Mouse (Mus musculus): Measurements from ENCODE around the gene Reep6. TPM values are rescaled to one million over a fixed set of nuclear protein-coding genes. Genes with fewer than 3 reads are reported as not detected.

Reep6 gene
- total RNA-seq, 1 experiment: 13.3 TPM

GRCm38 (mm10) chr10:80324120-80325037 is 5.4 kb upstream of the Reep6 start:
- H3K4me1 ChIP-seq (ENCODE audit: control insufficient read depth in 2 of 2, insufficient read depth in 2 of 2, low read length in 2 of 2, poor library complexity in 1 of 2): peaks cover 0 to 29% of the 10 kb centered on the region in 2 experiments; a peak in 2 of 4 replicates
- H3K36me3 ChIP-seq (ENCODE audit: control insufficient read depth, insufficient read depth, low read length, poor library complexity, severe bottlenecking): no peaks in the 10 kb centered on the region
- TF ChIP-seq HCFC1 (IDR thresholded peaks at IDR 0.05; ENCODE audit: borderline replicate concordance, insufficient read depth, low read length): no peak
- no peak for TF ChIP-seq ZNF384 (IDR thresholded peaks at IDR 0.05; ENCODE audit: low read depth, low read length)
- no peak for TF ChIP-seq MAFK (IDR thresholded peaks at IDR 0.05; ENCODE audit: insufficient read depth, low read depth, low read length)
- no peak for TF ChIP-seq CHD2 (IDR thresholded peaks at IDR 0.05; ENCODE audit: low read depth, low read length)
- no peak for TF ChIP-seq ZC3H11A (IDR thresholded peaks at IDR 0.05; ENCODE audit: borderline replicate concordance, low read depth, low read length)
- in situ Hi-C loops (cut with MboI; ENCODE audit: low sequenced_read_pairs in 2 of 2, unreplicated experiment in 2 of 2): no loop called here
- no peaks in the 10 kb centered on the region for H3K9me3 ChIP-seq (ENCODE audit: control insufficient read depth, insufficient read depth, low read depth, low read length)
- no peak overlapping the region for H3K27ac ChIP-seq (ENCODE audit: insufficient read depth, low read depth, low read length, poor library complexity, severe bottlenecking)
- no peak for DNase-seq (ENCODE audit: low read depth, low spot score)
- H3K9ac ChIP-seq (ENCODE audit: insufficient read depth, low read depth, low read length, poor library complexity, severe bottlenecking): no peak overlapping the region
- H3K4me3 ChIP-seq (ENCODE audit: insufficient read depth in 1 of 2, low read depth in 1 of 2, low read length in 2 of 2, poor library complexity in 1 of 2, severe bottlenecking in 1 of 2): no peak overlapping the region; a peak in 1 of 4 replicates

- Histone ChIP-seq H3K27ac (ENCODE audit: insufficient read depth, low read depth, low read length, poor library complexity, severe bottlenecking) (no peak overlapping the region), H3K4me1 (ENCODE audit: control insufficient read depth in 2 of 2, insufficient read depth in 2 of 2, low read length in 2 of 2, poor library complexity in 1 of 2) (peaks cover 0 to 29% of the 10 kb centered on the region in 2 experiments; a peak in 2 of 4 replicates), H3K9me3 (ENCODE audit: control insufficient read depth, insufficient read depth, low read depth, low read length) (no peaks in the 10 kb centered on the region), H3K4me3 (ENCODE audit: insufficient read depth in 1 of 2, low read depth in 1 of 2, low read length in 2 of 2, poor library complexity in 1 of 2, severe bottlenecking in 1 of 2) (no peak overlapping the region), H3K9ac (ENCODE audit: insufficient read depth, low read depth, low read length, poor library complexity, severe bottlenecking) (no peak overlapping the region), H3K36me3 (ENCODE audit: control insufficient read depth, insufficient read depth, low read length, poor library complexity, severe bottlenecking) (no peaks in the 10 kb centered on the region)
- TF ChIP-seq HCFC1 (IDR thresholded peaks at IDR 0.05; ENCODE audit: borderline replicate concordance, insufficient read depth, low read length) (no peak), ZC3H11A (IDR thresholded peaks at IDR 0.05; ENCODE audit: borderline replicate concordance, low read depth, low read length) (no peak), MAFK (IDR thresholded peaks at IDR 0.05; ENCODE audit: insufficient read depth, low read depth, low read length) (no peak), ZNF384 (IDR thresholded peaks at IDR 0.05; ENCODE audit: low read depth, low read length) (no peak), CHD2 (IDR thresholded peaks at IDR 0.05; ENCODE audit: low read depth, low read length) (no peak)
- in situ Hi-C loops (cut with MboI; ENCODE audit: low sequenced_read_pairs in 2 of 2, unreplicated experiment in 2 of 2): no loop called here
- DNase-seq (ENCODE audit: low read depth, low spot score): no peak
These were observed 4.7 kb upstream of the Reep6 start for GRCm38 (mm10) chr10:80325045-80325444.

DNA sequence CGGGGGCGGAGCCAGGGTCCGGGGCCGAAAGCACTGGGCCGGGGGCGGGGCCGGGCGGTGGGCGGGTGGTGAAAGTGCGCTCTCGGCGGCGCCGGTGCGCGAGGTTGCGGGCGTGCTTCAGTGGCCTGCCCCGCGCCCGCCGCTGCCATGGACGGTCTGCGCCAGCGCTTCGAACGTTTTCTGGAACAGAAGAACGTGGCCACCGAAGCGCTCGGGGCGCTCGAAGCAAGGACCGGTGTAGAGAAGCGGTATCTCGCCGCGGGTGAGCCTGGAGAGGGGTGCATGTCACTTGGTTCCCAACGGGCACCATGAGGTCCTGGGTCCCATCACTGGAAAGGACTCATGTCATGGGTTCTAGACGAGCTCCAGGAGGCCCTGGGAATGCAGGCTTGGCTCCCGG is 331 bp downstream of the Reep6 start:
- Histone ChIP-seq H3K9me3 (ENCODE audit: control insufficient read depth, insufficient read depth, low read depth, low read length) (no peaks in the 10 kb centered on the region), H3K4me3 (ENCODE audit: insufficient read depth in 1 of 2, low read depth in 1 of 2, low read length in 2 of 2, poor library complexity in 1 of 2, severe bottlenecking in 1 of 2) (peak overlapping the region; percentile 76 to 93), H3K36me3 (ENCODE audit: control insufficient read depth, insufficient read depth, low read length, poor library complexity, severe bottlenecking) (no peaks in the 10 kb centered on the region; the same call in 1 of the 2 replicates), H3K4me1 (ENCODE audit: control insufficient read depth in 2 of 2, insufficient read depth in 2 of 2, low read length in 2 of 2, poor library complexity in 1 of 2) (peaks cover 0 to 21% of the 10 kb centered on the region in 2 experiments; a peak in 2 of 4 replicates), H3K27ac (ENCODE audit: insufficient read depth, low read depth, low read length, poor library complexity, severe bottlenecking) (no peak overlapping the region), H3K9ac (ENCODE audit: insufficient read depth, low read depth, low read length, poor library complexity, severe bottlenecking) (peak overlapping the region; percentile 82)
- in situ Hi-C loops (cut with MboI; ENCODE audit: low sequenced_read_pairs in 2 of 2, unreplicated experiment in 2 of 2): no loop called here
- DNase-seq (ENCODE audit: low read depth, low spot score): no peak
- TF ChIP-seq ZNF384 (IDR thresholded peaks at IDR 0.05; ENCODE audit: low read depth, low read length) (no peak), ZC3H11A (IDR thresholded peaks at IDR 0.05; ENCODE audit: borderline replicate concordance, low read depth, low read length) (no peak), CHD2 (IDR thresholded peaks at IDR 0.05; ENCODE audit: low read depth, low read length) (no peak), HCFC1 (IDR thresholded peaks at IDR 0.05; ENCODE audit: borderline replicate concordance, insufficient read depth, low read length) (no peak), MAFK (IDR thresholded peaks at IDR 0.05; ENCODE audit: insufficient read depth, low read depth, low read length) (no peak)

DNA sequence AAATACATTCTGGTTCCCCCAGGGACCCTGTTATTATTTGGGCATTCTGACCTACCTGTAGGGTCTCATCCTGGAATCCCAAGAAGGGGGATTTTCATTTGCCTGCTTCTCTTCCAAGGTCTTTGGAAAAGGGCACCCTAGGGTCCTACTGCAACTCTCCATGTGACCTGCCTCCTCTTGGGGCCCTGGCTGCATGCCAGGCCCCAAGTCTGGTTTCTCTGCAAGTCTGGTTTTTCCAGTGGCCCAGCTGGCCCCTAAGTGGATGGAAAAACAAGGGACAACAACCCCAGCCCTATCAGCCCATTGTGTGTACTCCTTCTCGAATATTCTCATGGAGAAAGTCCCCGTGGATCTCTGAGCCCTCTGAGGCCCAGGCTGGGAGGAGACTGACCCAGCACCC is 1.1 kb downstream of the Reep6 start:
- Histone ChIP-seq H3K27ac (ENCODE audit: insufficient read depth, low read depth, low read length, poor library complexity, severe bottlenecking) (no peak overlapping the region), H3K4me3 (ENCODE audit: insufficient read depth in 1 of 2, low read depth in 1 of 2, low read length in 2 of 2, poor library complexity in 1 of 2, severe bottlenecking in 1 of 2) (peak overlapping the region in 1 of 2 experiments; percentile 93; a peak in 1 of 4 replicates), H3K9me3 (ENCODE audit: control insufficient read depth, insufficient read depth, low read depth, low read length) (no peaks in the 10 kb centered on the region), H3K4me1 (ENCODE audit: control insufficient read depth in 2 of 2, insufficient read depth in 2 of 2, low read length in 2 of 2, poor library complexity in 1 of 2) (peaks cover 0 to 25% of the 10 kb centered on the region in 2 experiments; a peak in 3 of 4 replicates), H3K36me3 (ENCODE audit: control insufficient read depth, insufficient read depth, low read length, poor library complexity, severe bottlenecking) (peaks cover 4% of the 10 kb centered on the region; the same call in 1 of the 2 replicates), H3K9ac (ENCODE audit: insufficient read depth, low read depth, low read length, poor library complexity, severe bottlenecking) (no peak overlapping the region)
- in situ Hi-C loops (cut with MboI; ENCODE audit: low sequenced_read_pairs in 2 of 2, unreplicated experiment in 2 of 2): no loop called here
- DNase-seq (ENCODE audit: low read depth, low spot score): no peak
- TF ChIP-seq CHD2 (IDR thresholded peaks at IDR 0.05; ENCODE audit: low read depth, low read length) (no peak), MAFK (IDR thresholded peaks at IDR 0.05; ENCODE audit: insufficient read depth, low read depth, low read length) (no peak), HCFC1 (IDR thresholded peaks at IDR 0.05; ENCODE audit: borderline replicate concordance, insufficient read depth, low read length) (no peak), ZNF384 (IDR thresholded peaks at IDR 0.05; ENCODE audit: low read depth, low read length) (no peak), ZC3H11A (IDR thresholded peaks at IDR 0.05; ENCODE audit: borderline replicate concordance, low read depth, low read length) (no peak)
